Mouse (Mus musculus) liver (tissue): Measurements from ENCODE around the gene Mgat1.
"Not testable (repeated sequence)": the region's sequence is repeated elsewhere in the genome, so short reads cannot be mapped to it uniquely, and the experiment has no call there.

ENCODE experiments used
- DNase-seq: peaks from one replicate; pipeline ENCODE4 v3.0.0-alpha.2; 2020; ENCODE audit warnings: mixed read lengths

Gene Mgat1

DNA sequence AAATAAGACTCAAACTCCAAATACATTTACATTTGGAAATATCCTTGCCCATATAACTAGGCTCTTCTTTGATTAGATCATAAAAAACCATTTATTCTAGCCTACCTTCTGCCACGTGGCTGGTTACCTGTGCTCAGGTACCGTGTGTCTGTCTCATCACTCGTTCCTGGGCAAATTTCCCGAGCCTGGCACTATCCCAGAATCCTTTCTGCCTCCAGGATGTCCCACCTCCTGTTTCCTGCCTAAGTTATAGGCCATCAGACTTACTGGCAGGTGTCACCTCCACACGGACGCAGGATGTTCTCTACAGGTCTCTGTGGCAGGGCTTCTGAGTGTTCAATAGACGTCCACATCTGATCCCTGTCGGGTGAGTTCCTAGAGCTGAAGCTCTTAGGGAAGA lies 21.1 kb downstream of the Mgat1 start:
- no peak for DNase-seq

DNA sequence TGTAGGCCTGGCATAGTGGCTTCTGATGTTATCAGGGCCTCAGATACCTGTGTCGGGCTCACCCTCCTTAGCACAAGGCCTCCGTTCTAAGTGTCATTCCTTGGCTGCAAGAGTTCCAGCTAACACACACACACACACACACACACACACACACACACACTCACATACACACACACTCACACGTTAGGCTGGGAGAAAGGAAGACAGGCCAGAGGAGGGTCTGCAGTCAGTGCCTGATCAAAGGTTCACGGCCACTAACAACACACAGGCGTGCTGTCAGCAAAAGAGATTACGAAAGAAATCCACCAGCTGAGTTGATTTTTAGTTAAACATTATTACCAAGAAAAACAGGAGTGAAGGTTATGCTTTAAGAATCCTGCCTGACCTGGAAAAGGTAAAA lies 22.7 kb downstream of the Mgat1 start:
- no peak for DNase-seq

DNA sequence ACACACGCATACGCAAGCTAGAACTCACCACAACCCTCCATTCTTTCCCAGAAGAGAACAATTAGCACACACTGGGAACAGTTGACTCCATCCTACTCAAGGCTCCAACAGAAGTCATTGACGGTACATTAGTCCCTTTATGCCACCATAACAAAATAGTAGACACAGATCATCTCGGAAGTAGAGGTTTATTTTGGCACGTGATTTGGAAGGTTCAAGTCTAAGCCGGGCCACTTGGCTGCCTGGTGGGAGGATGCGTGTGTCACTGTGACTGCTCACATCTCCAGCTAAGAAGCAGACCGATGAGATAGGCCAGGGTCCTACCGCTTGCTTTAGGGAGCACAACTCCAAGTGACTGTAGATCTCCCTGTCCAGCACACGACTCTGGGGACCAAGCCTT lies 23.3 kb downstream of the Mgat1 start:
- no peak for DNase-seq

DNA sequence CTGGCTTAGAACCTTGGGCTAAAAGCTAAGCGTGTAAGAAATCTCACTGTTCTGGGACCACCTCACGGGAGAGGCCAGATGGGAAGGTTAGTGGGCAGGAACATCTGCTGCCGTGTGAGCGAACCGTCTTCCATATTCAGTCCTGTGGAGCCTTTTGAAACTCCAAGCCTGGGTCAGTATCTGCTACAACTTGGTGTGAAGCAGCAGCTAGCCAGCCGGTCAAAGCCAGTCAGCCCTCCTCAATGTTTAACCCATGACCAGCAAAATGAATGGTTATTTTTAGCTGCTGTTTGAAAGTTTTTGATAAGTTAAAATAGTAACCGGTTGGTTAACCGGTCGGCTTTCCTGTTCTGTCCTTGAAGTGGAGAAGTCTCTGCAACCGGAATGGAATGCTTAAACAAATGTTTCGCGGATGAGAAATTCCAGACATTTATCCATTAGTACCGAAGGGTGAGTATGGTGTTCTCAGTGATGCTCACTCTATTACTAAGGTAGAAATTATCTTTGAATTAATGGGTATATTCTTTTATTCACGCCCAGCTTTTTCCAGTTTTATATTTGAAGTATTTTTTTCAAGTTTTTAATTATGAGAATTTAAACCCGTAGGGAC lies 24.1 kb downstream of the Mgat1 start:
- DNase-seq = no peak

DNA sequence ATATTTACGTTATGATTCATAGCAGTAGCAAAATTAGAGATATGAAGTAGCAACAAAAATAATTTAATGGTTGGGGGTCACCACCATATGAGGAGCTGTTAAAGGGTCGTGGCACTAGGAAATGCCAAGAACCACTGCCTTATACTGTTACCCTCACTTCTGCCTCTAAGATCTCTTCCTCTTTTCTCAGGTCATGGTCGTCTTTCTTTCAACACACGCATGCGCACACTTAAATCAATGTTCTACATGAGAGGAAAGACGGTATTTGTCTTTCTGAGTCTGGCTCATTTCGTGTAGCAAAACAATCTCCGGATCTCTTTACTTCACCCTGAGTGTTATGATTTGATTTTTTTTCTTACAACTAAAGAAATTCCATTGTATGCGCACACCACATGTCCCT lies 25.8 kb downstream of the Mgat1 start:
- no peak for DNase-seq

DNA sequence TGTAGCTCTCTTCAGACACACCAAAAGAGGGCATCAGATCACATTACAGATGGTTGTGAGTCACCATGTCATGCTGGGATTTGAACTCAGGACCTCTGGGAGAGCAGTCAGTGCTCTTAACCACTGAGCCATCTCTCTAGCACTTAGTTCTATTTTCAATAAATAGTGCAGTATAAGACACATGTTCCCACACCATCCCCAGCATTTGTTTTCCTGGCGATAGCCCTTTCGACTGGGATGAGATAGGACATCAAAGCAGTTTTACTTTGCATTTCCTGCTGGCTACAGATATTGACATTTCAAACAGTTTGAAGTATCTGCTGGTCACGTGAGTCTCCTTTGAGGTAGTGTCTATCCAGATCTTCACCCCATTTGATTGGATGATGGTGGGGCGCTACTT lies 26.4 kb downstream of the Mgat1 start:
- no peak for DNase-seq

GRCm38 (mm10) chr11:49271334-49271733 lies 27.3 kb downstream of the Mgat1 start:
- no peak for DNase-seq

DNA sequence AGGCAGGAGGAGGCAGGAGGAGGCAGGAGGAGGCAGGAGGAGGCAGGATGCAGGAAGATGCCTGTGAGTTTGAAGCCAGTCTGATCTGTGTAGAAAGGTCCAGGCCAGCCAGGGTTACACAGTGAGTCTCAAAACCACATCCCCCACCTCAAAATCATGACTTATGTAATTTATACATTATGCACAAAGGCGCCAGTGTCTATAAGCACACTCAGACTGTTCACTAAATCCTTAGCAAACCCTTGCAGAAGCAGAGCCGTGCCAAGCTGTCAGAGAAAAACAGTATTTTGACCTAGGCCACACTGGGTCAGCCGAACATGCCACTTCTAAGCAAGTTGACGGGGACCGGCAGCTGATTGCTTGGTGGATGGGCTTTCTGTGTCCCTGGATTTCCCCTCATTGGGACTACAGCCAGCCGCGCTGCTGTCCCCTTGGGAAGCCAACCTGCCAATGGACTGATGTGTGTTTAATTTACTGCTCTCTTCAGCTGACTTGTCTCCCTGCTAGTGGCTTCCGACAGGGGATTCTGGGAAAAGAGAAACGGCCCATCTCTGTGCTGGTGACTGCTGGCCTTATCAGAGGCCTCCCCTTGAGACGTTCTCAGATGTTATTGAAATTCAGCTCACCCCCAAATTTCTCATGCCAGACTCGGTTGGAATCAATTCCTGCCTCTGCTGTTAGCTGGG lies 30.0 kb downstream of the Mgat1 start:
- DNase-seq = no peak

GRCm38 (mm10) chr11:49278222-49278621 lies 34.2 kb downstream of the Mgat1 start, which contains the start of gene Olfr1393:
Olfr1393 (plus strand) TSS chr11:49278304.
- no peak for DNase-seq

- not testable (repeated sequence) for DNase-seq
Observed at GRCm38 (mm10) chr11:49284982-49285381, 41.0 kb downstream of the Mgat1 start, which contains the start of gene Olfr1392. Olfr1392 (plus strand) TSS chr11:49285282.

DNA sequence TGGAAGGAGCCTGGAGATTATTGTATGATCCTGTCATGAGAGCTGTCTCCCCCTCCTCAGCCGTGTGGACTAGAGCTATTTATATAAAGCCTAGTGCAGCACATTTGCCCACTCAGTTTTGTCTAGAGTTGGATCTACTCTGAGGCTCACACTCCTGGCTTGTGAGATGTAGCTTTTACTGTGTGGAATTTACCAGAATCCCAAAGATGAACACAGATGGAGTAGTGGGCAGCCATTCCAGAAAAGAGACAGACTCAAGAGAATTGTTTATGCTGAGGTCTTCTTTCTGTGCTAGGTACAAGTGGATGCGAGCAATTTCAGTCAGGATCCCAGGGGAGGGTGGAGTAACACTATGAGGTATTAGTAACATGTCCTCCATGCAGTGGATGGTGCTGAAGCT lies 43.3 kb downstream of the Mgat1 start:
- DNase-seq = no peak

DNA sequence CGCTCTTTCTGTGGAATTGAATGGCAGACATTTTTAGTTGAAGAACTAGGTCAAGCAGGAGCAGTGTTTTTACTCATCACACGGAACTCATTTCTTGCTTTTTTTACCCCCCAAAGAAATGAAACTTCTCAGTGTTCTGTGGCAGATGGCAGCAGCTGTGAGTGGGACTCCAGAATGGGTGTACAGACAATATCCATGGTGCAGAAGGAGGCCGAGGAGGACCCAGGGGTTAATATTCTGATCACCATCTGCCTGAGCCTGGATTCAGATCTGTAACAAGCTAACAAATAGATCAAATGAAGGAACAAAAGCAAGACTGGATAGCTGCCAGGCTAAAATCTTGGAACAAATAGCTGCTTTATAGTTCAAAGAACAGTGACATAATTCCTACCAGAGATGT lies 48.8 kb downstream of the Mgat1 start:
- DNase-seq = no peak

- no peak for DNase-seq
Observed at GRCm38 (mm10) chr11:49304441-49304840, 60.5 kb downstream of the Mgat1 start, which contains the start of gene Olfr10. Olfr10 (plus strand) TSS chr11:49304741.

GRCm38 (mm10) chr11:49308547-49308946 lies 64.6 kb downstream of the Mgat1 start:
- DNase-seq = not testable (repeated sequence)
